Mouse (Mus musculus): ENCODE data around the gene Mff.

Mff gene

GRCm38 (mm10) chr1:82724339-82725025 lies at the start of gene Mff:
Gene Mff, plus strand, starts transcription at chr1:82724890.
- peak; percentile 82 to 88 for DNase-seq (ENCODE audit: low read depth in 2 of 2, low spot score in 2 of 2)

DNA sequence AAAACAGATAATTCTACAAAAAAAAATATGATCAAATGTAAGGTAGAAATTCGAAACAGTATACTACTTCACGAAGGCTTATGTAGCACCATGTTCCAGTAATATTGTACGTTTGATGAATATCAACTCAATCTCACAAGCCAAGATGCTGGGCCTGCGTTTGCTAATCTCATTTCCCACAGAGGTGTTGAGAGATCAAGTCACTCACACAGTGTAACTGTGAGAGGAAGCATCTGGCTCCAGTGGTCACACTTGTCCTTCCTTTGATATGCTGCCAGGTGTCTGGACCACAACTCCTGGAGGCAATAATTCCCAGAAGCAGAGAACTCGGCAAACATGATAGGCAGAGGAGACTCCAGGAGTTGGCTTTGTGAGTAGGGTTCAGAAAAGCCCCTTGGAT lies 38.4 kb upstream of the Mff start:
- DNase-seq (ENCODE audit: low read depth in 2 of 2, low spot score in 2 of 2) = no peak

DNA sequence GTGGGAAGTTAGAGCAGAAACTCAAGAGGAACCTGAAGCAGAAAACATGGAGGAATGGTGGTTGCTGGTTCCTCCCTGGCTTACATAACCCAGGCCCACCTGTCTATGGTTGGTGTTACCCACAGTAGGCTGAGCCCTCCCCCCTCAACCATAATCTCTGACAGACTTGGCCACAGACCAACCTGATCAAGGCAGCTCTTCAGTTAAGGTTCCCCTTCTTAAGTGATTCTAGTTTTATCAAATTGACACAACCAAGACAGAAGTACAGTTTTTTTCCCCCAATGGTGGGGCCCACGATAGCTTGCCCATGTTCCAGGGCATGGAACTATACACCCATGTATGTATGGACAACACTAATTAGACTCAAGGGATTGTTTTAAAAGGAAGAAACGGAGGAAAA lies 37.8 kb upstream of the Mff start:
- no peak for DNase-seq (ENCODE audit: low read depth in 2 of 2, low spot score in 2 of 2)

- no peak for DNase-seq (ENCODE audit: low read depth in 2 of 2, low spot score in 2 of 2)
These were observed 36.8 kb upstream of the Mff start for GRCm38 (mm10) chr1:82687931-82688330.

DNA sequence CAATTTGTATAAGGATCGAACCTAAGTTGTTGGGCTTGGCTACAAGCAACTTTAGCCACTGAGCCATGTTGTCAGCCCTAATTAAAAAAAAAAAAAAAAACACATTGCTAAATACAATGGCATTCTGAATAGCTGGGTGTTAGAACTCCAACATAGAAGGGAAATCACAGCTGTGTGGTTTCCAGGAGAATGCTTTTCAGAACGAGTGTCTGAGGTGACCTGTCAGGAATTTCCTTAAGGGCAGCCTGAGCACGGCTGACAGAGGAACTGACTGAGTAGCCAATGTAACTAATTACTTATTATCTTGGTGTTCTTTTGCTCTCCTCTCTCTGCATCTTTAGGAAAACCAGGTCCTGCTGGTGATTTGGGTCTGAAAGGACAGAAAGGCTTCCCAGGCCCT lies 28.8 kb upstream of the Mff start:
- no peak for DNase-seq (ENCODE audit: low read depth in 2 of 2, low spot score in 2 of 2)

- no peak for DNase-seq (ENCODE audit: low read depth in 2 of 2, low spot score in 2 of 2)
These were observed 6.7 kb upstream of the Mff start for GRCm38 (mm10) chr1:82717816-82718512.

GRCm38 (mm10) chr1:82725026-82725874 lies 560 bp downstream of the Mff start:
- DNase-seq (ENCODE audit: low read depth in 2 of 2, low spot score in 2 of 2) = no peak

- DNase-seq (ENCODE audit: low read depth in 2 of 2, low spot score in 2 of 2) = no peak
These were observed 1.1 kb downstream of the Mff start for GRCm38 (mm10) chr1:82725875-82726185.

DNA sequence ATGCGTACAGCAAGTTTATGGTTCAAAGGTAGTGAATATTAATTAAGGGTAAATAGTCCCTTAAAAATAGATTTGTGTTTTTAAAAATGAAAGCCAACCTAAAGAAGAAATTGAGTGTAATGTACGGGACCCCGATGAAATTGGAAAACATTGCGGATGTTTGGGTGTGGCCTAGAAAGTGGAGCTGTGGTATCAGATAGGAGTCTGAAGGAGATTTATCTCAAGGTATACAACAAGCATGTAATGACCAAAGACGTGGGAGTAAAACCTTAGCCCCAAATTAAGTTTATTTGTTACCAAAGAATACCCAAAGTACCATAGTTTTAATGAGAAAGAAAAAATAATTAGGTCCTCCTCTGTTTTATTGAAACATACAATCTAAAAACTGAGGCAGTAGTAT lies 1.8 kb downstream of the Mff start:
- no peak for DNase-seq (ENCODE audit: low read depth in 2 of 2, low spot score in 2 of 2)

- DNase-seq (ENCODE audit: low read depth in 2 of 2, low spot score in 2 of 2) = no peak
These were observed 8.7 kb downstream of the Mff start for GRCm38 (mm10) chr1:82733357-82733756.

DNA sequence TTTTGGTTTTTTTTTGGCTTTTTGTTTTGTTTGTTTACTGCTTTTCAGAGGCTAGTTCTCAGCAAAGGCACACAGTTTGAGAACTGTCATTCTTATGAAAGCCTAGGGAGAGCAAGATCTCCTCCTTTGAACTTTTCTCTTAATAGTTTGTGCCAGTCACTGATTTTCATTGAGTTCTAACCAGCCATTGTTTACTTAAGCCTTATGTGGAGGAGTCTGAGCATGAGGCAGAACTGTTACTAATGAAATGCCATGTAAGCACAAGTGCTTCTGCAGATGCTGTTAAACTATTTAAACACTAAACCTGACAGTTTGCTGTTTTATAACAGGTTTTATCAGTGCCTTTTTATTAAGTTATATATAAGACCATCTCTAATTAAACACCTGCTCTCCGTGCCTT lies 13.4 kb downstream of the Mff start:
- no peak for DNase-seq (ENCODE audit: low read depth in 2 of 2, low spot score in 2 of 2)

GRCm38 (mm10) chr1:82741539-82741938 lies 16.8 kb downstream of the Mff start:
- no peak for DNase-seq (ENCODE audit: low read depth in 2 of 2, low spot score in 2 of 2)

GRCm38 (mm10) chr1:82743962-82744361 lies 19.3 kb downstream of the Mff start:
- no peak for DNase-seq (ENCODE audit: low read depth in 2 of 2, low spot score in 2 of 2)

DNA sequence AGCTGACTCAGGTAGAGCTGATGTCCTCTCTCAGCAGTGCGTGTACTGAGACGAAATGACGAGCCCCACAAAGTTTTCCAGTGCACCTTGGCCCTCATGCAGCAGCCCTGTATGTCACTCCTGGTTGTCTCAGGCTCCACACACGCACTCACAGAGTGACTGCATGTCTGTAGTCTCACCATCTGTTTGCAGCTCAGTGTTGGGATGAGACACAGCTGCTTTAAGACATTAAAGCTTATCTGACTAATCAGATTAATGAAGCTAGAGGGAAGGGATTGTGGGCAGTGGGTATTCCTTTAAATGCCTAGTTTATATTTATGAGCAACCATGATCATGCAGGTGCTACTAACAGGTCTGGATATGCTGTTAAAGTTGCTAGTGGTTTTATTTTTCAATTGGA lies 21.7 kb downstream of the Mff start:
- no peak for DNase-seq (ENCODE audit: low read depth in 2 of 2, low spot score in 2 of 2)

DNA sequence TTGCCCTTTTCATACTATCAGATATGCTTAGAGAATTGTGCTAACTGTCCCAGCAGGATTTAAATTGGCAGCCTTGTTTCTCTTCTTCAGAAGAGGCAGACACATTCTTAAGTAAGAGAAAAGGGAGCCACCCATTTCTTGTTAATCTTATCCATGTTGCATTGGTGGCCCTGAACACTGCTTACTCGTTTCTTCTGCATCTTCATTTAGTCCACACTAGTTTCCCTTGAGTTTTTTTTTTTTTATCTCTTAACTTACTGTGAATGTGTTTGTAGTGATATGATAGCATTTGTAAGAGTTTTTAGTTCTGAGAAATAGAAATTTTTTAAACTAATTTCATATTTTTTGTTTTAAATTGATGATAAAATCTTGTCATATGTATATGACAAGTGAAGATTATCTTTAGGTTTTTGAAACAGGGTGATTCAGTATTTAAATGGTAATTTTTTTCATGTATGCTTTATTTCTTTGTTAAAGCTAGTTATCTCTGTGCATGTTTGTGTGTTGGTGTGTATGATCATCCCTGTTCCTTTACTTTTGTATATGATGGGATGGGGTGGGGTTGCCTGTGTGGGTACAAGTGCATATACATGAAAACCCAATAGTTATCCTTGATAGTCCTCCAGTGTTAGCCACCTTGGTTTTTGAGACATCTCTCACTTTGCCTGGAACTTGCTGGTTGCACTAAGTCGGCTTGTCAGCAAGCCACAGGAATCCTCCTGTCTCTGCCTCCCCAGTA lies 23.2 kb downstream of the Mff start:
- no peak for DNase-seq (ENCODE audit: low read depth in 2 of 2, low spot score in 2 of 2)

- peak in 1 of 2 experiments; percentile 9 for DNase-seq (ENCODE audit: low read depth in 2 of 2, low spot score in 2 of 2)
These were observed 34.8 kb downstream of the Mff start for GRCm38 (mm10) chr1:82759520-82759919.

DNA sequence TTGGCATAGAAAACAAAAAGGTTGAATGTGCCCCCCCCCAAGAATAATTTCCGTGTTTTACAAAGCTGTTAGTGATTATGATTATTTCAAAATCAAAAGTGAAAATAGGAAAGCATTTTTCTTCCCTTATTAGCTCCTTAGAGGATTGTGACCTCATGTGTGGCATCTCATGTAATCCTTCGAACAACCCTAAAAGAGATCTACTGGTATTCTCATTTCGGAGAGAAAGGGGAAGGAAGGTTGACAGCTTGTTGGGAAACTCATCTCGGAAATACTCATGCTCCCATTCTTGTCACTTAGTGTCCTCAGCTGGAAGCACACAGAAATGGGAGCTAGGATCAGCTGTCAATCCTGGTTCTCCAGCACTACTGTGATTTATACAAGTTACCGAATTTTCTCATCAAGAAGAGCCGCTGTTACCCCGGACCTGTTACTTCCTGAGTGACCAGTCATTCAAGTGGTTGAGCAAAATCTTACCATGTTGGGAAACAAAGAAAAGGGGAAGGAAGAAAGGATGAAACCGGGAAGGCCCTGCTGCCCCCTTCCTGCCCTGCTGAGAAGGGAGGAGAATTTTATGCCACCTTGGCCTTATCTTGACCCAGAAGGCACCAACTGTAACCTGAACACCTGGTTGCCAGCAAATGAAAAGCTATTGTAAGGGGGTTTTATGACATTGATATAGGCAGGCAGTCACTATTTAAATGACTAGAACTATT lies 36.9 kb downstream of the Mff start:
- DNase-seq (ENCODE audit: low read depth in 2 of 2, low spot score in 2 of 2) = no peak

DNA sequence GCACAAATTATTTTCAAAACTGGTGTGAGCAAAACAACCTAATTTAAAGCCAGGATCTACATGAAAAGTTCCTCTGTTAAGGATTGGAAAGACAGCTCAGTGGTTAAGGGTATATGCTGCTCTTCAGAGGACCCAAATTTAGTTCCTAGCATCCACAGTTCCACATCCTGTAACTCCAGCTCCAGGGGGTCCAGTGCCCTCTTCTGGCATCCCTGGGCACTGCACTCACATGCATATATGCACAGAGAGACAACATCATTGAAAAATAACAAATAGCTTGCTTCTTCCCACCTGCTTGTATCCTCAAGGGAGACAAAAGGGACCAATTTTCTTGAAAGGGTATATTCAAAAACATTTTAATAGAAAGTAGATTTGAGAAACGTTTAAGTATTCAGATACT lies 37.6 kb downstream of the Mff start:
- no peak for DNase-seq (ENCODE audit: low read depth in 2 of 2, low spot score in 2 of 2)

DNA sequence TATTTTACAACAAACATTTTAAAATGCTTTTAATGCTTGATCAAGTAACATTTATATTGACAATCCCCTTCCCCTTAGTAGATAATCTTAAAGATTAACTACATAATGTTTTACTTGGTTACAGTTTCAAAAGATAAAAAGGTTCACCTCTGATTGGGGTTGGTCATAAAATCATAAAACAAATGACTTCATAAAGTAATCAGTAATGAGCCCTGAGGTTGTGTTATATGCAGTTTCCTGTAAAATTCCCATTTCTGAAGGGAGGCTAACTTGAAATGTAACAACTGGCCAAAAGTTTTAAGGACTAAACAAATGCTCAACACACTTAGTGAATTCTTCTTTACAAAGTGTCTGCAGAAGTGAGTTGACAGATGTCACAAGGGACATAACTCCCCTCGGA lies 41.5 kb downstream of the Mff start:
- DNase-seq (ENCODE audit: low read depth in 2 of 2, low spot score in 2 of 2) = no peak

DNA sequence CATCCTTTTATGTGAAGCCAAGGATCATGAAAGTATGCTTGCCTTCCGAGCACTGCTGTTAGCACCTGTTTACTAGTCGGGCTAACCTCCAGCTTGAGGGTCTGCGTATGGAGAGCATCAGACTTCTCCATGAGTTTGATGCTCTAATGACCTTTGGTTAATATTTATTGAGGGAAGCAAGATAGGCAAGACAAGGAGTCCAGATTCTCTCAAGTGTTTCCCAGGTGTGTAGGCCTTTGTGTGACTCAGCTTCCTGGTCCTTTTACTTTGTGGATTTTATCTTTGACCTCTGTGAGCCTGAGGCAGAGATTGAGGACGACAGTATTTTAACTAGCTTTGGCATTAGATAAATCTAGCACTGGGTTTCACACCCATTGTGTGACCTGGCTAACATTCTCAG lies 42.0 kb downstream of the Mff start:
- no peak for DNase-seq (ENCODE audit: low read depth in 2 of 2, low spot score in 2 of 2)

GRCm38 (mm10) chr1:82768269-82768668 lies 43.6 kb downstream of the Mff start, which contains the start of gene Tm4sf20:
Gene Tm4sf20, minus strand, starts transcription at chr1:82768461.
- no peak for DNase-seq (ENCODE audit: low read depth in 2 of 2, low spot score in 2 of 2)

All from CD8-positive naive resting alpha-beta T cell, adult 2 months (primary cell).